9 mouse cellular contexts compared by ENCODE assay signal in the genomic region with DNA sequence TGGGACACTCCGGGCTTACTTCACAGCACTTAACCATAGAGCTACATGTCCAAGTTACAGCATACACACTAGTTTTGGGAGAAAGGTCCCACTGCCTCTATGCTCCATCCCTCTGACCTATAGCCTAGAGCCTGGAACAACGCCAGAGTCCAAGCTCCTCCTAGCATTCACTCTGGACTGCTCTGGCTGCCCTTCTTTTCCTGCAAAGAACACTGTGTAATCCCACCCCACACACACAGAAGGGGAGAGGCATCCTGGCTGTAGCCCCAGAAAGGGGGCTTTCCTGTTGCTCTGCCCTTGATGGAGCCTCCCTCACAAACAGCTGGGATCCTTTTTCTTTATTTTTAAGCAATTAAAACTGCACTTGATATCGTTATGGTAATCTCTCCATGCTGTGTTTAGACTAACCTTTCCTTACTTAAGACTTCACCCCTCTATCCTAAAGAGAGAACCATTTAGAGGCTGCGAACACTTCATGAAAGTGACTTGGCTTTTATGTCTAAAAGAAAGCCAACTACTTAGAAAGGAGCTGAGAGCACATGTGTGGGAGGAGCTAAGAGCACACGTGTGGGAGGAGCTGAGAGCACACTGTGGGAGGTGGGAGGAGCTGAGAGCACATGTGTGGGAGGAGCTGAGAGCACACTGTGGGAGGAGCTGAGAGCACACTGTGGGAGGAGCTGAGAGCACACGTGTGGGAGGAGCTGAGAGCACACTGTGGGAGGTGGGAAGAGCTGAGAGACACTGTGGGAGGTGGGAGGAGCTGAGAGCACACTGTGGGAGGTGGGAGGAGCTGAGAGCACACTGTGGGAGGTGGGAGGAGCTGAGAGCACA.
DNase-seq lines count a peak whose midpoint lies in the region; TF ChIP-seq lines count a peak whose summit lies in the region.
"Had no signal": no experiment of that assay in that cellular context is flagged by ENCODE, and none has a peak within 500 bp of the region (broad histone marks: within the 10 kb centered on the region; RNA-seq: fewer than 3 reads in every experiment).

No protein-coding gene starts in this region.

- no peak for TF ChIP-seq CTCF in kidney, adult 2 months (conservative IDR thresholded peaks at IDR 0.05; ENCODE audit: insufficient read depth, insufficient read length, low read depth, low read length)

- no peaks in the 10 kb centered on the region for H3K27me3 ChIP-seq in kidney, adult 2 months (replicated peaks; ENCODE audit: control insufficient read depth, insufficient read depth, low read length)
- 0 out of 2 replicates have a peak, but pooled peaks cover 5% of the 10 kb centered on the region for H3K27me3 ChIP-seq in limb, embryonic 10.5 days (ENCODE audit: low read depth, poor library complexity, severe bottlenecking)
- H3K27me3 ChIP-seq: forebrain, embryonic 15.5 days had no signal

- no peak overlapping the region for H3K27ac ChIP-seq in kidney, adult 2 months (ENCODE audit: insufficient read depth, low read depth, low read length)
- H3K27ac ChIP-seq in limb, embryonic 10.5 days, result peak overlapping the region; percentile 86
- H3K27ac ChIP-seq: forebrain, embryonic 15.5 days had no signal

- TF ChIP-seq POLR2A in kidney, adult 2 months (IDR thresholded peaks at IDR 0.05; ENCODE audit: low read depth, low read length), result no peak

- H3K4me1 ChIP-seq in kidney, adult 2 months (ENCODE audit: control insufficient read depth, insufficient read depth, low read length), result 0 out of 2 replicates have a peak, but pooled peaks cover 3% of the 10 kb centered on the region
- H3K4me1 ChIP-seq in limb, embryonic 10.5 days, result peaks cover 87% of the 10 kb centered on the region

- H3K4me3 ChIP-seq in kidney, adult 2 months (ENCODE audit: insufficient read depth, low read depth, low read length), result no peak overlapping the region
- H3K4me3 ChIP-seq in limb, embryonic 10.5 days, result no peak overlapping the region
- H3K4me3 ChIP-seq: forebrain, embryonic 15.5 days had no signal

- no peaks in the 10 kb centered on the region for H3K36me3 ChIP-seq in kidney, adult 2 months (ENCODE audit: control insufficient read depth, insufficient read depth, low read length)
- H3K36me3 ChIP-seq in limb, embryonic 10.5 days, result no peaks in the 10 kb centered on the region
- H3K36me3 ChIP-seq: forebrain, embryonic 15.5 days had no signal

- H3K9me3 ChIP-seq in limb, embryonic 10.5 days (replicated peaks), result no peaks in the 10 kb centered on the region
- H3K9me3 ChIP-seq: forebrain, embryonic 15.5 days had no signal

- peak; percentile 18 for DNase-seq in kidney, adult 2 months
- DNase-seq in kidney, adult 11 months, result no peak
- DNase-seq in A20 (ENCODE audit: low read depth, low spot score) (peak; percentile 62), ES-CJ7 (ENCODE audit: low read depth, low spot score) (peak; percentile 83)
- no peak for DNase-seq in limb, embryonic 10.5 days (ENCODE audit: low spot score)
- DNase-seq in Muller cell, postnatal 12 days (ENCODE audit: inconsistent ontology term), result no peak
- DNase-seq in spleen, postnatal 4 days (ENCODE audit: low spot score in 2 of 2), result no peak
- DNase-seq: cerebellum, adult 8-10 months had no signal

- 56% methylated on average over 6 of the region's 6 CpGs for WGBS in kidney, adult 2 months
- 76% methylated on average over 6 of the region's 6 CpGs for WGBS in limb, embryonic 10.5 days

Comparison
In these comparisons a context has a peak if more than half of its experiments do, and no peak if none do; other contexts are left out.
1. DNase-seq: peak in kidney, adult 2 months (single experiment), A20 (single experiment) and ES-CJ7 (single experiment); none in kidney, adult 11 months (single experiment), limb, embryonic 10.5 days (single experiment), Muller cell, postnatal 12 days (single experiment) and spleen, postnatal 4 days (0 of 2).